Mouse (Mus musculus): ENCODE results near the gene Slc4a2. TPM values are rescaled to one million over a fixed set of nuclear protein-coding genes. Genes with fewer than 3 reads are reported as not detected.

The Slc4a2 gene
- polyA plus RNA-seq, 1 experiment from 2014 or later = 28.7 TPM

DNA sequence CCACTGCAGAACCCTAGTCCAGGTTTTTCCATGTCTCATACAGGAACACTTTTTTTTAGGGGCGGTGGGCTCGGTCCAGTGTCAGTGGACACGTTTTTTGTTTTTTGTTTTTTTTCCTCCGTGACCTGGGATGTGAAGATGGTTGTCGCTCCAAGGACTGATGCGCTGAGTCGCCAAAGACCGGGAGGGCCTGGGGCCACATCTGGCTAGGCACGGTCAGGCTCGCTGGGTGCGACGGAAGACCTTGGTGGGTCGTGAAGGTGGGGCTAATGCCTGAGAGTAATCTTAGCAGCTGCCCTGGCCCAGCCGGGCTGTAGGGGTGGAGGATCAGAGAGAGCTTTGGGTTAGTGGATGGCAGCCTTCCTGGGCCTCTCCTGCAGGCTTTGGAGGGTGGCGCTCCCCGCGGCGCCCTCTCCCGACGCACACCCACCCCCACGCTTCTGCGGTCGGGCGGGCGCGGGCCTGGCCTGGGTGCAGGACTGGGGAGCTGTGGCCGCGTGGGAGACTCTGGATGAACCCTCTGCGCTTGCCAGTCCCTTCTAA, 29.1 kb downstream of the Slc4a2 start:
- Histone ChIP-seq H3K4me1 (replicated peaks; ENCODE audit: control insufficient read depth, insufficient read depth, low read length) (peaks cover 35% of the 10 kb centered on the region), H3K4me3 (ENCODE audit: low read depth, low read length) (peak overlapping the region; percentile 93), H3K9me3 (ENCODE audit: control insufficient read depth, low read length) (no peaks in the 10 kb centered on the region), H3K9ac (ENCODE audit: low read length) (peak overlapping the region; percentile 93), H3K27ac (ENCODE audit: low read depth, low read length) (peak overlapping the region; percentile 86), H3K4me2 (ENCODE audit: low read depth, low read length, severe bottlenecking) (peak overlapping the region; percentile 98), H3K27me3 (ENCODE audit: control insufficient read depth, insufficient read depth, low read length) (no peaks in the 10 kb centered on the region), H3K36me3 (ENCODE audit: control insufficient read depth, insufficient read depth, low read length) (no peaks in the 10 kb centered on the region; the same call in 1 of the 2 replicates)
- under 1% methylated on average over 29 of the region's 29 CpGs for WGBS
- ATAC-seq (replicated peaks; ENCODE audit: low FRiP score) = peak; percentile 9; the same call in 1 of the 2 replicates
- DNase-seq (ENCODE audit: low spot score) = peak; percentile 66

DNA sequence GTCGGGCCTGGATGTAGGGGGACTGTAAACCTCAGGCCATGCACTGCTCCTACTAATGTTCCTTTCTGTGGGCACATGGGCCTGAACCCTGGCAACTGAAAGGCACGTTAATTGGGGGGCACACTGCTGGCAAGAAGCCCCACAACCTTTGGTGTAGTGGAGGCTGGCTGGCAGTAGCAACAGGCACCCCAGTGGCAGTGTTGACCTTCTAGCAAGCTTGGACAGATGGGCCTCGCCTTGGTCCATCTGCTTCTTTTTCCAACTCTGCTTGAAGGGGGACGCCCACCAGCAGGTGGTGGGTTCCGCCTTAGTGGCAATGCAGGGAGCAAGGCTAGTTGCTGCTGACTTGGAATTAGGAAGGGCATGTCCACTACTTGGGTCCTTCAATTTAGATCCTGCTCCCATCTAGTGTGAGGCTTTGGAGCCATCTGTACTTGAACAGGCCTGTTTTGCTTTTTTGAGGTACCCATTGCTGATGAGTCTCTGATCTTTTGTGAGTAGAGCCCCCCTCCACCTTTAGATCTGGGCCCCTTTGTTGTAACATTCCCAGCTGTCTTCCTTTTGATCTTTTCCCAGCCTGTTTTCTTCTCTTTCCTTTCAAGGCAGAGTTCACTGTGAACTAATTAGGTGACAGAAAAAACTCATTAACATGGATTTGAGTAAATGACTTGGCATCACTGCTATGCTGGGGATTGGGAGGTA, 29.8 kb downstream of the Slc4a2 start:
- Histone ChIP-seq H3K9me3 (ENCODE audit: control insufficient read depth, low read length) (no peaks in the 10 kb centered on the region), H3K4me3 (ENCODE audit: low read depth, low read length) (peak overlapping the region; percentile 93), H3K4me2 (ENCODE audit: low read depth, low read length, severe bottlenecking) (peak overlapping the region; percentile 98), H3K36me3 (ENCODE audit: control insufficient read depth, insufficient read depth, low read length) (no peaks in the 10 kb centered on the region; the same call in 1 of the 2 replicates), H3K27ac (ENCODE audit: low read depth, low read length) (peak overlapping the region; percentile 86), H3K27me3 (ENCODE audit: control insufficient read depth, insufficient read depth, low read length) (no peaks in the 10 kb centered on the region), H3K9ac (ENCODE audit: low read length) (peak overlapping the region; percentile 93), H3K4me1 (replicated peaks; ENCODE audit: control insufficient read depth, insufficient read depth, low read length) (peaks cover 31% of the 10 kb centered on the region)
- DNase-seq (ENCODE audit: low spot score) = peak; percentile 72
- peak; percentile 8; the same call in 1 of the 2 replicates for ATAC-seq (replicated peaks; ENCODE audit: low FRiP score)
- WGBS = 5% methylated on average over 5 of the region's 5 CpGs

DNA sequence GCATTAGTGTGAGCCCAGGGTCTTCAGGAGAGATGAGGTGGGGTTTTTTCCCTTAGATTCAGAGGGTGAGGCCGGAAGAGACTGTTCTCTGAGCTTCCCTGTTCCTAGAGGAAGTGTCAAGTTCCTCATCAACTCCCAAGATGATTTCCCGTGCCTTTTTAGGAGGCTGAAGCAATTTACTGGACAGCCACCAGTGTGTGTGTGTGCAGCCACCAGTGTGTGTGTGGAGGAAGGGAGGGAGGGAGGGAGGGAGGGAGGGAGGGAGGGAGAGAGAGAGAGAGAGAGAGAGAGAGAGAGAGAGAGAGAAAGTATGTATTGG, 30.3 kb downstream of the Slc4a2 start:
- Histone ChIP-seq H3K9me3 (ENCODE audit: control insufficient read depth, low read length) (no peaks in the 10 kb centered on the region), H3K4me3 (ENCODE audit: low read depth, low read length) (peak overlapping the region; percentile 93), H3K27me3 (ENCODE audit: control insufficient read depth, insufficient read depth, low read length) (no peaks in the 10 kb centered on the region), H3K4me1 (replicated peaks; ENCODE audit: control insufficient read depth, insufficient read depth, low read length) (peaks cover 31% of the 10 kb centered on the region), H3K4me2 (ENCODE audit: low read depth, low read length, severe bottlenecking) (peak overlapping the region; percentile 98), H3K27ac (ENCODE audit: low read depth, low read length) (peak overlapping the region; percentile 86; the same call in 1 of the 2 replicates), H3K9ac (ENCODE audit: low read length) (no peak overlapping the region; the same call in 1 of the 2 replicates), H3K36me3 (ENCODE audit: control insufficient read depth, insufficient read depth, low read length) (no peaks in the 10 kb centered on the region; the same call in 1 of the 2 replicates)
- WGBS = 23% methylated on average over 2 of the region's 2 CpGs
- ATAC-seq (replicated peaks; ENCODE audit: low FRiP score) (0 out of 2 replicates have a peak, but pooled peaks have one; percentile 1), DNase-seq (ENCODE audit: low spot score) (no peak)

DNA sequence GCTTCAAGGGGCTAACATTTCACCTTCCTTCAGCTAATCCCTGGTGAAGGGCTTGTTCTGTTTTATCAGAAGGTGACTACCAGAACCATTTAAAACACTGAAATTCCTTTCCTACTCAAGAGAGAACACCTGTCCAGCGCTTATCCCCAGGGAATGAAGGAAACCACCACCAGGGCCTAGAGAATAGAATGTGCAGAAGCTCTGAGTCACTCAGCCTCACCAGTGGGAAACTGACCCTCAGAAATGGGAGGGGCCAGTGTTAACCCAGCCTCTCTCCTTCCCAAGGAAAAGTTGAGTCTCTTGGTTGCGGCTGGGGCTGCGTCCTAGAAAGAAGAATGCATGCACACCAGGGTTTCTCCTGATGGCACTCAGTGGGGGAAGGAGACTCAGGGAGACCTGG, 31.4 kb downstream of the Slc4a2 start:
- Histone ChIP-seq H3K9ac (ENCODE audit: low read length) (no peak overlapping the region), H3K4me1 (replicated peaks; ENCODE audit: control insufficient read depth, insufficient read depth, low read length) (peaks cover 31% of the 10 kb centered on the region), H3K36me3 (ENCODE audit: control insufficient read depth, insufficient read depth, low read length) (no peaks in the 10 kb centered on the region; the same call in 1 of the 2 replicates), H3K27ac (ENCODE audit: low read depth, low read length) (0 out of 2 replicates have a peak overlapping the region, but pooled peaks have one; percentile 4), H3K27me3 (ENCODE audit: control insufficient read depth, insufficient read depth, low read length) (no peaks in the 10 kb centered on the region), H3K9me3 (ENCODE audit: control insufficient read depth, low read length) (no peaks in the 10 kb centered on the region), H3K4me2 (ENCODE audit: low read depth, low read length, severe bottlenecking) (0 out of 2 replicates have a peak overlapping the region, but pooled peaks have one; percentile 15), H3K4me3 (ENCODE audit: low read depth, low read length) (no peak overlapping the region)
- ATAC-seq (replicated peaks; ENCODE audit: low FRiP score) = no peak
- no peak for DNase-seq (ENCODE audit: low spot score)
- 66% methylated on average over 3 of the region's 3 CpGs for WGBS

DNA sequence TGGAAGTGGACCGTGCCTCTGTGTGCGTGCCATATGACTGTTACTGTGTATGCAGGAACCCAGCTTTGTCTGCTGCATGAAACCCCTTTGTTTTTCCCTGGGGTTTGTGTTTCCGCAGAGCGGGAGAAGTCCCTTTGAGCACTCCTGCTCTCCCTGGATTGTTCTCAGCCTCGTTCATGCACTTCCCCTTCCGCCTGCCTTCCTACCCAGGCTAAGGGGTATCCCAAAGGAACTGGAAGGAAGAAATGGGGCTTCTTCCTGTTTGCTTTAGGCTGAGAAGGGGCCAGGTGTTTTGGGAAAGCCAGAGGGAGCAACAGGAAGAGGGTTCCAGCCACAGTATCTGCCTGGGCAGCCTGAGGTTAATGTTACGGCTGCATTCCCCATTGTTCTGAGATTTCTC, 32.0 kb downstream of the Slc4a2 start:
- no peaks in the 10 kb centered on the region for H3K27me3 ChIP-seq (ENCODE audit: control insufficient read depth, insufficient read depth, low read length)
- no peak overlapping the region for H3K9ac ChIP-seq (ENCODE audit: low read length)
- ATAC-seq (replicated peaks; ENCODE audit: low FRiP score) (no peak), DNase-seq (ENCODE audit: low spot score) (no peak)
- WGBS = 64% methylated on average over 7 of the region's 7 CpGs
- peaks cover 31% of the 10 kb centered on the region for H3K4me1 ChIP-seq (replicated peaks; ENCODE audit: control insufficient read depth, insufficient read depth, low read length)
- H3K27ac ChIP-seq (ENCODE audit: low read depth, low read length) = no peak overlapping the region
- no peaks in the 10 kb centered on the region for H3K9me3 ChIP-seq (ENCODE audit: control insufficient read depth, low read length)
- H3K36me3 ChIP-seq (ENCODE audit: control insufficient read depth, insufficient read depth, low read length) = no peaks in the 10 kb centered on the region; the same call in 1 of the 2 replicates
- H3K4me2 ChIP-seq (ENCODE audit: low read depth, low read length, severe bottlenecking) = 0 out of 2 replicates have a peak overlapping the region, but pooled peaks have one; percentile 8
- no peak overlapping the region for H3K4me3 ChIP-seq (ENCODE audit: low read depth, low read length)

DNA sequence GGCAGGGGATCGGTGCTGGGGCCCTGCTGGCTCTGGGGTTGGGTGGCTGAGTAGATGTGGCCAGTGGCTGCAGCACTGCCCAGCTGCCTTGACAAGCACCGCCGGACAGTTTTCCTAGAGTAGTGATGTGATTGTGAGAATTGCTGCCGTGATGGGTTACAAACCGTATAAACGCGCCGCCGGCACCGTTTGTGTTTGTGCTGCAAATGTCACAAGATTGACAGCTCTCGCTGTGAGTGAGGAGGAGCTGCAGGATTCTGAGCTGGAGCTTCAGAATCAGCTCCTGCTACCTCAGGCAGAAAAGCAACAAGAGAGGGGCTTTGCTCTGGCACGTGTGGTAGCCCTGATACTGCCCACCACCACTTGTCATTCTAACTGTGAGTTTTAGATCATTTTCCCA, 43.1 kb downstream of the Slc4a2 start:
- ATAC-seq (replicated peaks; ENCODE audit: low FRiP score) (no peak), DNase-seq (ENCODE audit: low spot score) (no peak)
- Histone ChIP-seq H3K9ac (ENCODE audit: low read length) (no peak overlapping the region), H3K4me2 (ENCODE audit: low read depth, low read length, severe bottlenecking) (no peak overlapping the region), H3K27ac (ENCODE audit: low read depth, low read length) (no peak overlapping the region), H3K27me3 (ENCODE audit: control insufficient read depth, insufficient read depth, low read length) (no peaks in the 10 kb centered on the region), H3K36me3 (ENCODE audit: control insufficient read depth, insufficient read depth, low read length) (no peaks in the 10 kb centered on the region), H3K4me1 (replicated peaks; ENCODE audit: control insufficient read depth, insufficient read depth, low read length) (no peaks in the 10 kb centered on the region), H3K9me3 (ENCODE audit: control insufficient read depth, low read length) (no peaks in the 10 kb centered on the region), H3K4me3 (ENCODE audit: low read depth, low read length) (no peak overlapping the region)
- WGBS = 52% methylated on average over 12 of the region's 12 CpGs

DNA sequence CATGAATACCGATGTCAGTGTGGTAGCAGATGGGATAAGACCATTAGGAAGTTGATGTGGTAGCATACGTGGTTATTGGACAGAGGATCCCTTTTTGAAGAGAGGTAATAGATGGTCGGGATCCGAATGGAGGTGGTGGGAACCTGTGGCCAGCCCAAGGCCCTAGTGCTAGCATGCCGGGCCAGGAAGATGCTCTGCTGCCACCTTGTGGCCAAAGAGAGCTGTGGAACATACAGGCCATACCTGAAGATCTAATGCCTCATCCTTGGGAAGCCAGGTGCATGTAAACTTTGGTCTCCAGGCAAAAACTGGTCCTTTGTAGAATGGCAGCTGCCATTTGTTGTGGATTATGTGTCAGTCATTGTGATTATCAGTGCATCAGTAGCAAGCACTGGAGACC, 47.0 kb downstream of the Slc4a2 start:
- H3K4me3 ChIP-seq (ENCODE audit: low read depth, low read length) = no peak overlapping the region
- no peak overlapping the region for H3K9ac ChIP-seq (ENCODE audit: low read length)
- H3K9me3 ChIP-seq (ENCODE audit: control insufficient read depth, low read length) = no peaks in the 10 kb centered on the region
- DNase-seq (ENCODE audit: low spot score) (peak; percentile 85), ATAC-seq (replicated peaks; ENCODE audit: low FRiP score) (peak; percentile 56; the same call in 1 of the 2 replicates)
- H3K4me1 ChIP-seq (replicated peaks; ENCODE audit: control insufficient read depth, insufficient read depth, low read length) = peaks cover 16% of the 10 kb centered on the region
- H3K27me3 ChIP-seq (ENCODE audit: control insufficient read depth, insufficient read depth, low read length) = peaks cover 22% of the 10 kb centered on the region
- WGBS = 11% methylated on average over 5 of the region's 5 CpGs
- no peak overlapping the region for H3K27ac ChIP-seq (ENCODE audit: low read depth, low read length)
- no peak overlapping the region for H3K4me2 ChIP-seq (ENCODE audit: low read depth, low read length, severe bottlenecking)
- no peaks in the 10 kb centered on the region for H3K36me3 ChIP-seq (ENCODE audit: control insufficient read depth, insufficient read depth, low read length)

DNA sequence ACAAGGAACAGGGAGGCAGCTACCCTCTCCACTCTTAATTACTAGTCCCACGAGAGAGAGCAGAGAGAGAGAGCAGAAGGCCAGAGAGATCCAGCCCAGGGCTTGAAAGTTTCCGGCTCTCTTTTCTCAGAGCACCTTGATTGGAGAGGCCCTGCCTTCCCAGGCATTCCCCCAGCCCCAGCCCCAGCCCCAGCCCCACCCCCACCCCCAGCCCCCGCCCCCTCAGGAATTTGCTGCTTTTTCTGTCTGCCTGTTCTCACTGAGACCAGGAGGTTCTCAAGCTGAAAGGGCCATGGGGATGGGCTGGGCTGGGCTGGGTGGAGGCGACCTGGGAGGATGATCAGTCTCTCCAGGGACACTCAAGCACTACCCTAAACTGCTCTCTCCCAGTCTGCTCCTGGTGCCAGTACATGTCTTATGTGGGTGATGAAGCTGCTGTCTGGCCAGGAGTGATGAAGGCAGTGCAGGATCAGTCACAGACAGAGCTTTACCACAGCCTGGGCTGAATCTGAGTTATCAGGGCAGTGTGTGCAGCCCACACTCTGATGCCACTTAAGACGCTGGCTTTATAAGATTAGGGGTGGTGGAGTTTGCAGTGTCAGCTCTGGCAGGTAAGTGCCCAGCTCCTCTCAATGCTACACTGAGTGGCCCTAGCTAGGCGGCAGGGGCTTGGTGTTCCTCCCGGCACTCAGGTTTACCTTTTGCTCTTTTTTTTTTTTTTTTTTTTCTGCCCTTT, 49.4 kb downstream of the Slc4a2 start:
- Histone ChIP-seq H3K27ac (ENCODE audit: low read depth, low read length) (no peak overlapping the region), H3K27me3 (ENCODE audit: control insufficient read depth, insufficient read depth, low read length) (peaks cover 22% of the 10 kb centered on the region), H3K9ac (ENCODE audit: low read length) (no peak overlapping the region), H3K9me3 (ENCODE audit: control insufficient read depth, low read length) (no peaks in the 10 kb centered on the region), H3K4me1 (replicated peaks; ENCODE audit: control insufficient read depth, insufficient read depth, low read length) (peaks cover 16% of the 10 kb centered on the region), H3K36me3 (ENCODE audit: control insufficient read depth, insufficient read depth, low read length) (no peaks in the 10 kb centered on the region; the same call in 1 of the 2 replicates), H3K4me3 (ENCODE audit: low read depth, low read length) (no peak overlapping the region), H3K4me2 (ENCODE audit: low read depth, low read length, severe bottlenecking) (no peak overlapping the region)
- no peak for ATAC-seq (replicated peaks; ENCODE audit: low FRiP score)
- 16% methylated on average over 6 of the region's 7 CpGs for WGBS
- no peak for DNase-seq (ENCODE audit: low spot score)

Data from forebrain, embryonic 11.5 days (tissue).